Mouse (Mus musculus): ENCODE data around the gene Bcl2l11.

DNA sequence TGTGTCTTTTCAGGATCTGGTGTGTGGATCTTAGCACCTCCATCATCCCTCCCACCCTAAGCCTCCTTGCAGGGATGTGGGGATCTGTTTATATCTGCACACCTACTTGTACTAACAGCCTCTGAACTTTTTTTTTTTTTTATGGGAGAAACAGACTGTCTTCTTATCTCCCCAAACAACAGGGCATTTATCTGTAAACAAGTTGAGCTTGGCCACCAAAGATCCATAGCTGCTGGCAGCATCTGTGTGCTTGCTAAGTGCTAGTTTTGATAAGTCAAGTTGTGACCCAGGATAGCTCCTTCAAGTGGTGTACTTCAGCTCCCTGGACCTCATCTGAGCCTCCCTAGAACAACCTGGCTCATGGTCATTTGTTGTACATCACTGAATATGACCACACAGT lies 18.2 kb downstream of the Bcl2l11 start:
- TF ChIP-seq CTCF (conservative IDR thresholded peaks at IDR 0.05; ENCODE audit: insufficient read depth, insufficient read length, low read depth, low read length), result no peak
- TF ChIP-seq POLR2A (IDR thresholded peaks at IDR 0.05; ENCODE audit: low read depth, low read length), result no peak

All from kidney, adult 2 months (tissue).